Mouse (Mus musculus): ENCODE measurements at regions not wholly inside any gene's neighbourhood (a gene's known extent, or its start where the extent isn't known, plus 50 kb on each side); places are given as distances from the start of the nearest gene placed in this dataset.

DNA sequence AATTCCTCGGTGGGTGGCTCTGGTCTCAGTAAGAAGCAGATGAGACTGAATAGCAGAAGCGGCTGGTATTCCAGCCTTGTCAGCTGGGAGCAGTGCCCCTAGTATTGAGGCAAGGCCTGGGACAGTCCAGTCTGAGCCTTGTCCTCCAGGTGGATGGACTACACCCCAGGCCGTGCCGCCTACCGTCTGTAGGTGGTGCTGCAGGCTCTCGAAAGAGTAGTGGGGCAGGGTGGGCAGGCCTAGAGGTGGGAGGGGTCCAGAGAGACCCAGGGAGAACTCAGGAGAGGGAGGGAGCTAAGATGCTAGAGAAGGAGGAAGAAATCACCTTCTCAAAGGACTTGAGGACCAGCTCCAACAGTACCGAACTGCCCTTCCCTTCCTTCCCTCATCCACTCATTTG, 326.0 kb downstream of the Matn1 start:
- TF ChIP-seq CTCF (IDR thresholded peaks at IDR 0.05; ENCODE audit: borderline replicate concordance, insufficient read depth, low read length) (peak; percentile 14; the same call in 1 of the 2 replicates), POLR2A (IDR thresholded peaks at IDR 0.05; ENCODE audit: low read depth, low read length) (no peak)

Measured in embryonic fibroblast, embryonic 13.5 days (primary cell).